Mouse (Mus musculus) kidney, adult 2 months (tissue): ENCODE data around the gene Zfp704. TPM values are rescaled to one million over a fixed set of nuclear protein-coding genes. Genes with fewer than 3 reads are reported as not detected.

Source experiments
- DNase-seq: peaks from one replicate; pipeline ENCODE4 v3.0.0; 2021
- H3K27ac ChIP-seq: fragments of 200-500 bp; 2 replicates; pipeline ENCODE4 v1.5.1; 2012; ENCODE audit warnings: low read depth, low read length, control low read depth, inconsistent platforms; ENCODE audit not compliant: insufficient read depth
- H3K27me3 ChIP-seq: fragments of 200-500 bp; replicated peaks from 2 replicates; pipeline ENCODE4 v1.6.1; 2012; ENCODE audit warnings: mild to moderate bottlenecking, moderate library complexity, low read length, inconsistent platforms; ENCODE audit not compliant: control insufficient read depth, insufficient read depth
- H3K36me3 ChIP-seq: fragments of 200-500 bp; 2 replicates; pipeline ENCODE4 v1.6.1; 2012; ENCODE audit warnings: mild to moderate bottlenecking, moderate library complexity, low read length, inconsistent platforms; ENCODE audit not compliant: control insufficient read depth, insufficient read depth
- H3K4me1 ChIP-seq: fragments of 200-500 bp; 2 replicates; pipeline ENCODE4 v1.6.1; 2011; ENCODE audit warnings: low read length; ENCODE audit not compliant: control insufficient read depth, insufficient read depth
- H3K4me3 ChIP-seq: fragments of 200-500 bp; 2 replicates; pipeline ENCODE4 v1.5.1; 2011; ENCODE audit warnings: mild to moderate bottlenecking, low read depth, low read length, control low read depth; ENCODE audit not compliant: insufficient read depth
- CTCF ChIP-seq: fragments of 200-500 bp; conservative IDR thresholded peaks from 2 replicates; pipeline ENCODE4 v1.5.1; 2011; ENCODE audit warnings: low read depth, mild to moderate bottlenecking, control low read depth, low read length, moderate library complexity, mixed read lengths; ENCODE audit not compliant: insufficient read depth, insufficient read length
- POLR2A ChIP-seq: fragments of 200-500 bp; IDR thresholded peaks from one replicate; pipeline ENCODE4 v1.6.1; 2011; ENCODE audit warnings: low read depth, low read length, control low read depth
- WGBS: fragments of 180-500 bp; shearing (Covaris S2); methylation state at CpG from one replicate; pipeline ENCODE4 v1.1.7; 2018; 5-methylcytosine and 5-hydroxymethylcytosine counted together
- polyA plus RNA-seq: library from polyadenylated mRNA; depleted of rRNA; stranded (reverse); fragments of >200 nt; gene quantifications from 2 replicates; pipeline ENCODE4 v1.2.3, GENCODE M21; 2012

Gene Zfp704
- polyA plus RNA-seq, 1 experiment, result 11.3 TPM

GRCm38 (mm10) chr3:9500725-9501124, 109.2 kb downstream of the Zfp704 start:
- Histone ChIP-seq H3K27ac (no peak overlapping the region), H3K4me3 (no peak overlapping the region), H3K36me3 (no peaks in the 10 kb centered on the region), H3K4me1 (0 out of 2 replicates have a peak, but pooled peaks cover 3% of the 10 kb centered on the region), H3K27me3 (no peaks in the 10 kb centered on the region)
- peak; percentile 92 for DNase-seq
- 16% methylated on average over 6 of the region's 6 CpGs for WGBS
- TF ChIP-seq CTCF (no peak), POLR2A (no peak)

- Histone ChIP-seq H3K27ac (0 out of 2 replicates have a peak overlapping the region, but pooled peaks have one; percentile 7), H3K36me3 (no peaks in the 10 kb centered on the region), H3K4me3 (no peak overlapping the region), H3K27me3 (no peaks in the 10 kb centered on the region), H3K4me1 (0 out of 2 replicates have a peak, but pooled peaks cover 3% of the 10 kb centered on the region)
- WGBS, result 41% methylated on average over 8 of the region's 8 CpGs
- DNase-seq, result peak; percentile 42
- TF ChIP-seq CTCF (no peak), POLR2A (no peak)
Observed at GRCm38 (mm10) chr3:9499994-9500553, 109.8 kb downstream of the Zfp704 start.

GRCm38 (mm10) chr3:9499489-9499888, 110.4 kb downstream of the Zfp704 start:
- no peak for TF ChIP-seq POLR2A
- no peak for TF ChIP-seq CTCF
- Histone ChIP-seq H3K4me1 (0 out of 2 replicates have a peak, but pooled peaks cover 3% of the 10 kb centered on the region), H3K36me3 (no peaks in the 10 kb centered on the region), H3K27me3 (no peaks in the 10 kb centered on the region), H3K4me3 (no peak overlapping the region), H3K27ac (no peak overlapping the region)
- WGBS, result 38% methylated on average over 5 of the region's 5 CpGs
- no peak for DNase-seq

- H3K4me1 ChIP-seq, result 0 out of 2 replicates have a peak, but pooled peaks cover 3% of the 10 kb centered on the region
- WGBS, result 35% methylated on average over 5 of the region's 5 CpGs
- DNase-seq, result no peak
- no peak overlapping the region for H3K27ac ChIP-seq
- no peak for TF ChIP-seq CTCF
- TF ChIP-seq POLR2A, result no peak
- no peaks in the 10 kb centered on the region for H3K27me3 ChIP-seq
- no peaks in the 10 kb centered on the region for H3K36me3 ChIP-seq
- H3K4me3 ChIP-seq, result no peak overlapping the region
Observed at GRCm38 (mm10) chr3:9497260-9497659, 112.6 kb downstream of the Zfp704 start.

GRCm38 (mm10) chr3:9491766-9492283, 118.1 kb downstream of the Zfp704 start:
- WGBS, result 90% methylated on average over 4 of the region's 4 CpGs
- Histone ChIP-seq H3K36me3 (no peaks in the 10 kb centered on the region), H3K27me3 (no peaks in the 10 kb centered on the region), H3K27ac (no peak overlapping the region), H3K4me1 (no peaks in the 10 kb centered on the region), H3K4me3 (no peak overlapping the region)
- DNase-seq, result no peak
- TF ChIP-seq CTCF (no peak), POLR2A (no peak)

- WGBS, result 90% methylated on average over 4 of the region's 4 CpGs
- no peak for DNase-seq
- Histone ChIP-seq H3K27me3 (no peaks in the 10 kb centered on the region), H3K4me1 (no peaks in the 10 kb centered on the region), H3K36me3 (no peaks in the 10 kb centered on the region), H3K4me3 (no peak overlapping the region), H3K27ac (no peak overlapping the region)
- no peak for TF ChIP-seq POLR2A
Observed at GRCm38 (mm10) chr3:9487644-9488043, 122.2 kb downstream of the Zfp704 start.

GRCm38 (mm10) chr3:9485506-9485905, 124.4 kb downstream of the Zfp704 start:
- no peak overlapping the region for H3K4me3 ChIP-seq
- peak; percentile 30 for DNase-seq
- TF ChIP-seq POLR2A (no peak), CTCF (no peak)
- 88% methylated on average over 3 of the region's 3 CpGs for WGBS
- H3K4me1 ChIP-seq, result no peaks in the 10 kb centered on the region
- no peaks in the 10 kb centered on the region for H3K36me3 ChIP-seq
- no peaks in the 10 kb centered on the region for H3K27me3 ChIP-seq
- no peak overlapping the region for H3K27ac ChIP-seq
